Mouse (Mus musculus): ENCODE results near the gene Epha7. TPM values are rescaled to one million over a fixed set of nuclear protein-coding genes. Genes with fewer than 3 reads are reported as not detected.

Gene Epha7
- polyA plus RNA-seq, 1 experiment from 2014 or later, result 10.0 TPM

- H3K27me3 ChIP-seq (ENCODE audit: insufficient read depth, low read length), result no peaks in the 10 kb centered on the region
- no peak for ATAC-seq (replicated peaks; ENCODE audit: low FRiP score, low read depth)
- no peaks in the 10 kb centered on the region for H3K9me3 ChIP-seq (replicated peaks; ENCODE audit: low read length)
- H3K27ac ChIP-seq, result no peak overlapping the region
- TF ChIP-seq CTCF (IDR thresholded peaks at IDR 0.05; ENCODE audit: low read depth), result no peak
- no peaks in the 10 kb centered on the region for H3K36me3 ChIP-seq (ENCODE audit: insufficient read depth, low read length)
- no peaks in the 10 kb centered on the region for H3K4me1 ChIP-seq (replicated peaks; ENCODE audit: insufficient read depth, low read length)
- H3K4me2 ChIP-seq (ENCODE audit: low read length), result no peak overlapping the region
- WGBS, result 92% methylated on average over 3 of the region's 3 CpGs
- no peak overlapping the region for H3K9ac ChIP-seq (ENCODE audit: low read depth, low read length)
- H3K4me3 ChIP-seq (replicated peaks; ENCODE audit: low read depth, low read length), result no peak overlapping the region
- no peak for DNase-seq (ENCODE audit: low spot score)
These were observed 197.4 kb downstream of the Epha7 start for GRCm38 (mm10) chr4:29010333-29010732.
